ENCODE assay signal across 11 mouse cellular contexts in the genomic region with DNA sequence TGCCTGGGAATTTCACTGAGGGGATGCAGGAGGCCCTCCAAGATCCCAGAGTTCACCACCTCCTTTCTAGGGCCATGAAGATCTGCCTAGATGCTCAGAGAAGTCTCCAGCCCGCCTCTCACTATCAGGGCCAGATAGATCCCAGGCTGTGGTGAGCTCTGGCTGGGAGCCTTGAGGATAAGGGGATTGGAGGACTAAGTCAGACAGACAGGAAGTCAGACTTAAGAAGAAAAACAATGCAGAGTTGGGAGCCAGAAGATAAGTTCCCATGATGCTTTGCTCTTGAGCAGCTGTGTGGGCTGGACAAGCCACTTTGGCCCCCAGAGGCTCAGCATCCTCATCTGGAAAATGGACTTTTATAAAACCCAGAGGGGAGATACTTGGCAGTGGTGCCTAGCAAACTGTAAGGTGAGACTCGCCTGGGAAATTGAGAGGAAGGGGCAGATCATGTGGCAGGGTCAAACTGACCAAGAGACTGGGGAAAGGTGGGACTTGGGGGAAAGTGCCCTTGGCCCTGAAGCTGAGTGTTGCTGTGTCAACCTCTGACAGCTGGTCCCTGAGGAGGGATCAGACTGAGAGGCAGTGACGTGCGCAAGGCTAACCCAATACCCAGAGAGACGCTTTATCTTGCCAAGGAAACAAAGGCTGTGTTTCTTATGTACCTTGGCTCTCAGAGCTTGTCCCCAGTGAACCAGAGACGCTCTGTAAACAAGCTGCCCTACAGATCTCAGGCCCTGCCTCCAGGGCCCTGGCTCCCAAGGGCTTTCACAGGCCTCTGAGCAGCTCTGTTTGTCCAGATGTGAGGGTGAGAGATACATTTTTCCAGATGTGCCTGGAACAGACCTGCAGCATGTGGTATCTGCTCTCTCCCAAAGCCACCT. TPM values are rescaled to one million over a fixed set of nuclear protein-coding genes. Genes with fewer than 3 reads are reported as not detected.
A peak's percentile ranks its signal among the peaks of the same experiment; 100 is the strongest.
DNase-seq lines count a peak whose midpoint lies in the region; ATAC-seq and TF ChIP-seq lines count a peak whose summit lies in the region.
"Had no signal": no experiment of that assay in that cellular context is flagged by ENCODE, and none has a peak within 500 bp of the region (broad histone marks: within the 10 kb centered on the region; RNA-seq: fewer than 3 reads in every experiment).

No protein-coding gene starts in this region.

- intact Hi-C loops in heart, postnatal 25 days (cut with DNase I), result no loop called here
- intact Hi-C loops in left cerebral cortex, adult 2 months (cut with DNase I), result no loop called here

- no peaks in the 10 kb centered on the region for H3K9me3 ChIP-seq in embryonic facial prominence, embryonic 14.5 days (ENCODE audit: control insufficient read depth, low read length)
- H3K9me3 ChIP-seq: midbrain, embryonic 12.5 days had no signal

- ATAC-seq in embryonic facial prominence, embryonic 14.5 days (ENCODE audit: low read depth), result 0 out of 2 replicates have a peak, but pooled peaks have one; percentile 3
- ATAC-seq: Patski had no signal

- H3K36me3 ChIP-seq in embryonic facial prominence, embryonic 14.5 days (ENCODE audit: control insufficient read depth, insufficient read depth, low read length), result no peaks in the 10 kb centered on the region
- H3K36me3 ChIP-seq: midbrain, embryonic 12.5 days had no signal

- H3K9ac ChIP-seq in embryonic facial prominence, embryonic 14.5 days (ENCODE audit: low read depth, low read length), result no peak overlapping the region
- H3K9ac ChIP-seq: midbrain, embryonic 12.5 days had no signal

- no peak for TF ChIP-seq CTCF in left cerebral cortex, adult 2 months (IDR thresholded peaks at IDR 0.05)

- H3K4me1 ChIP-seq in embryonic facial prominence, embryonic 14.5 days (ENCODE audit: control insufficient read depth, insufficient read depth, low read length), result peaks cover 33% of the 10 kb centered on the region

- H3K27me3 ChIP-seq in embryonic facial prominence, embryonic 14.5 days (replicated peaks; ENCODE audit: control insufficient read depth, insufficient read depth, low read length), result peaks cover 44% of the 10 kb centered on the region

- no peak overlapping the region for H3K4me2 ChIP-seq in embryonic facial prominence, embryonic 14.5 days (ENCODE audit: low read depth, low read length)
- H3K4me2 ChIP-seq: midbrain, embryonic 12.5 days had no signal

- peak; percentile 62 for DNase-seq in gastrocnemius, adult 18-20 months (ENCODE audit: low spot score)
- DNase-seq in gastrocnemius, postnatal 10 days, result no peak
- DNase-seq in embryonic facial prominence, embryonic 14.5 days (ENCODE audit: low spot score), result peak; percentile 60
- DNase-seq in heart, postnatal 25 days (ENCODE audit: low spot score), result peak; percentile 66
- peak; percentile 61 for DNase-seq in lung, postnatal 25 days (ENCODE audit: low spot score)
- no peak for DNase-seq in urinary bladder, postnatal 36 days (ENCODE audit: low spot score in 2 of 2)
- no peak for DNase-seq in layer of hippocampus, adult 18-20 months (ENCODE audit: low spot score in 2 of 2)
- no peak for DNase-seq in left cerebral cortex, adult 2 months (ENCODE audit: extremely low spot score in 1 of 2, low spot score in 2 of 2)

- 45% methylated on average over 6 of the region's 6 CpGs for WGBS in embryonic facial prominence, embryonic 14.5 days

- no peak overlapping the region for H3K27ac ChIP-seq in embryonic facial prominence, embryonic 14.5 days (replicated peaks; ENCODE audit: low read depth, low read length)
- no peak overlapping the region; the same call in 1 of the 2 replicates for H3K27ac ChIP-seq in left cerebral cortex, adult 2 months
- H3K27ac ChIP-seq: midbrain, embryonic 12.5 days had no signal

- no peak overlapping the region for H3K4me3 ChIP-seq in embryonic facial prominence, embryonic 14.5 days (ENCODE audit: low read depth, low read length)
- H3K4me3 ChIP-seq in left cerebral cortex, adult 2 months, result no peak overlapping the region
- H3K4me3 ChIP-seq: midbrain, embryonic 12.5 days had no signal

RNA-seq across cellular contexts. Expression of a gene that starts 4.3 kb away (rescaled TPM):
- total RNA-seq in gastrocnemius, adult 18-20 months (2021), result 1 to 10 TPM; 2.8 to 5.2 TPM
- total RNA-seq in gastrocnemius, postnatal 10 days (2021), result 10 to 100 TPM; 21.2 to 27.4 TPM
- polyA plus RNA-seq in embryonic facial prominence, embryonic 14.5 days (2014; fragmentation: Nextera tagmentation; extraction: Ambion mirVana), result 18.4 and 19.1 TPM in 2 replicates
- 10 to 100 TPM; 19.1 to 21.3 TPM for total RNA-seq in heart, postnatal 25 days (2021)
- 1 to 10 TPM; 1.7 to 2.7 TPM for total RNA-seq in layer of hippocampus, adult 18-20 months (2021)
- 1 to 10 TPM; 2.7 to 3.9 TPM for total RNA-seq in left cerebral cortex, adult 2 months (2021)
- total RNA-seq: granulocyte monocyte progenitor cell, adult 5-6 weeks had no signal
- polyA plus RNA-seq: Patski had no signal

RNA-seq across cellular contexts. Expression of a gene that starts 24.5 kb away (rescaled TPM):
- 100 to 1,000 TPM; 307 to 316 TPM for total RNA-seq in gastrocnemius, adult 18-20 months (2021)
- total RNA-seq in gastrocnemius, postnatal 10 days (2021), result 100 to 1,000 TPM; 279 to 289 TPM
- 60.4 and 60.8 TPM in 2 replicates for polyA plus RNA-seq in embryonic facial prominence, embryonic 14.5 days (2014; fragmentation: Nextera tagmentation; extraction: Ambion mirVana)
- total RNA-seq in heart, postnatal 25 days (2021), result 100 to 1,000 TPM; 334 to 358 TPM
- total RNA-seq in layer of hippocampus, adult 18-20 months (2021), result 10 to 100 TPM; 40.3 to 47.0 TPM
- total RNA-seq in left cerebral cortex, adult 2 months (2021), result 10 to 100 TPM; 44.9 to 45.4 TPM

RNA-seq across cellular contexts. Expression of a gene that starts 36.3 kb away (rescaled TPM):
- 10 to 100 TPM; 41.3 to 43.9 TPM for total RNA-seq in gastrocnemius, adult 18-20 months (2021)
- total RNA-seq in gastrocnemius, postnatal 10 days (2021), result 10 to 100 TPM in 1 of 2 experiments, 1 to 10 TPM in 1; 9.9 to 10.7 TPM
- 0.22 TPM in 1 of 2 replicates, not detected in the other for polyA plus RNA-seq in embryonic facial prominence, embryonic 14.5 days (2014; fragmentation: Nextera tagmentation; extraction: Ambion mirVana)
- total RNA-seq in heart, postnatal 25 days (2021), result 10 to 100 TPM; 51.3 to 56.6 TPM
- 10 to 100 TPM; 15.9 to 16.1 TPM for total RNA-seq in layer of hippocampus, adult 18-20 months (2021)
- total RNA-seq in left cerebral cortex, adult 2 months (2021), result 10 to 100 TPM in 1 of 2 experiments, 1 to 10 TPM in 1; 9.3 to 11.4 TPM
- total RNA-seq: granulocyte monocyte progenitor cell, adult 5-6 weeks had no signal
- polyA plus RNA-seq: midbrain, embryonic 12.5 days; Patski had no signal

RNA-seq across cellular contexts. Expression of a gene that starts 54.6 kb away (rescaled TPM):
- not detected for total RNA-seq in gastrocnemius, adult 18-20 months (2021)
- total RNA-seq in gastrocnemius, postnatal 10 days (2021), result under 1 TPM; 0.38 to 0.59 TPM
- polyA plus RNA-seq in embryonic facial prominence, embryonic 14.5 days (2014; fragmentation: Nextera tagmentation; extraction: Ambion mirVana), result 0.50 and 0.81 TPM in 2 replicates
- under 1 TPM; 0.05 to 0.14 TPM for total RNA-seq in heart, postnatal 25 days (2021)
- total RNA-seq in layer of hippocampus, adult 18-20 months (2021), result 100 to 1,000 TPM; 476 to 553 TPM
- 100 to 1,000 TPM; 530 to 532 TPM for total RNA-seq in left cerebral cortex, adult 2 months (2021)
- total RNA-seq: granulocyte monocyte progenitor cell, adult 5-6 weeks had no signal
- polyA plus RNA-seq: Patski had no signal

Comparison
In these comparisons a context has a peak if more than half of its experiments do, and no peak if none do; other contexts are left out.
1. DNase-seq: peak in gastrocnemius, adult 18-20 months (single experiment), embryonic facial prominence, embryonic 14.5 days (single experiment), heart, postnatal 25 days (single experiment) and lung, postnatal 25 days (single experiment); none in gastrocnemius, postnatal 10 days (single experiment), urinary bladder, postnatal 36 days (0 of 2), layer of hippocampus, adult 18-20 months (0 of 2) and left cerebral cortex, adult 2 months (0 of 2).
2. RNA of a gene that starts 24.5 kb away (total RNA-seq): 334 to 358 TPM in heart, postnatal 25 days, 307 to 316 TPM in gastrocnemius, adult 18-20 months and 279 to 289 TPM in gastrocnemius, postnatal 10 days; 40.3 to 47.0 TPM in layer of hippocampus, adult 18-20 months and 44.9 to 45.4 TPM in left cerebral cortex, adult 2 months; every median in the first group is over 4 times any median in the second.